Mouse (Mus musculus) ES-Bruce4 (cell line): ENCODE results near the gene Rps6ka5.
A peak's percentile ranks its signal among the peaks of the same experiment; 100 is the strongest.

Experiments
- CTCF ChIP-seq: IDR thresholded peaks from one replicate; pipeline ENCODE4 v1.8.1; 2011; ENCODE audit warnings: low read depth, low read length
- POLR2A ChIP-seq: IDR thresholded peaks from one replicate; pipeline ENCODE4 v1.8.1; 2011; ENCODE audit warnings: low read length; ENCODE audit not compliant: insufficient read depth

GRCm38 (mm10) chr12:100724606-100725457 is 2.0 kb downstream of the Rps6ka5 start:
- TF ChIP-seq CTCF (peak; percentile 23), POLR2A (peak; percentile 73)
